Mouse (Mus musculus) skeletal muscle tissue, adult 2 months (tissue): ENCODE results near the gene Ncbp3.

Experiments used
- DNase-seq: peaks from one replicate; pipeline ENCODE4 v3.0.0-alpha.2; 2012; ENCODE audit warnings: low read depth, low spot score

Ncbp3 gene

DNA sequence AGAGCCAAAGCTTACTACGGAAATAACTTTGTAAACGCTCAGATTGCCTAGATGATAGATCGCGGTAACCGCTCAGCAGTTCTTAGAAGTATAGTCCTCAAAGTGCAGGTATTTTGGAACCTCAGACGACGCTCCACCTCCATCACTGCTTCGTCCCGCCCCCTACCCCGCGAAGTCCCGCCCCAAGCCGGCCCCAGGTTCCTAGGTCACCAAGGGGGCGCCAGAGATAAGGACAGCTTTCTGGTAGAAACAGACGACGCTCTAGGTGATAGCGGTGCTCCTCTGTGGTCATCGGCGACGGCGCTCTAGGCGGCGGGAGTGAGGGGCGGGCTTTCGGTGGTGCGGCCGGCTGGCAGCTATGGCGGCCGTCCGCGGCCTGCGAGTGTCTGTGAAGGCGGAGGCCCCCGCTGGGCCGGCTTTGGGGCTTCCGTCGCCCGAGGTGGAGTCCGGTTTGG is at the start of gene Ncbp3:
Gene Ncbp3 (plus strand): TSS at position 242 of the 455 bp plus-strand sequence.
- DNase-seq, result peak; percentile 93

- DNase-seq, result no peak
Observed at GRCm38 (mm10) chr11:72998771-72999170, 48.8 kb upstream of the Ncbp3 start, which contains the start of gene P2rx1. P2rx1 (plus strand) TSS chr11:72999103.

GRCm38 (mm10) chr11:73001029-73001428 is 46.6 kb upstream of the Ncbp3 start:
- peak; percentile 62 for DNase-seq

- DNase-seq, result peak; percentile 66
Observed at GRCm38 (mm10) chr11:73006377-73006776, 41.2 kb upstream of the Ncbp3 start.

- DNase-seq, result no peak
Observed at GRCm38 (mm10) chr11:73007113-73007512, 40.5 kb upstream of the Ncbp3 start.

DNA sequence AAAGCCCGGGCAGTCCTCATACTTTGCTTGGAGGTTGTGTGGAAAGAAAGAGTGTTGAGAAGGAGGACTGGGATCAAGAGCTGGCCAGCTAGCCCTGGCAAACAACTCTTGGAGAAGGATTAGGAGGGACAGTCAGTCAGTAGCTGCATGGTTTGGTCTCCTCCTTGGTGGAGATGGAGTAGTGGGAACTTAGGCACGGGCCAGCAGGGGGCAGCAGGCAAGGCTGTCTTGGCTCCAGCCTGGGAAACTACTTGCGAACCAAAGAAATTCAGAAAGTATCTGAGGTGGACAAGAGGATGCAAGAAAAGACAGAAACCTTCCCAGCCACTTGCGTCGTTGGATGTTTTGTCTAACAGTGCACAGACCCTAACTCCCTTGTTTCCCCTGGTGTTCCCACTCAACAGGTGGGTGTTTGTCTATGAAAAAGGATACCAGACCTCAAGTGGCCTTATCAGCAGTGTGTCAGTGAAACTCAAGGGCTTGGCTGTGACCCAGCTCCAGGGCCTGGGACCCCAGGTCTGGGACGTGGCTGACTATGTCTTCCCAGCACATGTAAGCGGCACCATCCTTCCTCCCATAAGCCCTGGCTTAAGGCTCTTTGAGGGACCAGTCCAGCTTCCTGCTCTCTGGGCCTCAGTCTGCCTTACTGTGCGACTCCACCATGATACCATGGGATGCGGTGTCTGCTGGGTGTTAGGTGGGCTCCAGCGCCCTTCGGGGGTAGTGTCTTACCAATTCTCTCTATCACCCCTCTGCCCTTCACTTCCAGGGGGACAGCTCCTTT is 39.7 kb upstream of the Ncbp3 start:
- DNase-seq, result no peak

- no peak for DNase-seq
Observed at GRCm38 (mm10) chr11:73008826-73009225, 38.8 kb upstream of the Ncbp3 start.

- DNase-seq, result no peak
Observed at GRCm38 (mm10) chr11:73009531-73010274, 37.9 kb upstream of the Ncbp3 start.

GRCm38 (mm10) chr11:73013981-73014380 is 33.6 kb upstream of the Ncbp3 start:
- no peak for DNase-seq

DNA sequence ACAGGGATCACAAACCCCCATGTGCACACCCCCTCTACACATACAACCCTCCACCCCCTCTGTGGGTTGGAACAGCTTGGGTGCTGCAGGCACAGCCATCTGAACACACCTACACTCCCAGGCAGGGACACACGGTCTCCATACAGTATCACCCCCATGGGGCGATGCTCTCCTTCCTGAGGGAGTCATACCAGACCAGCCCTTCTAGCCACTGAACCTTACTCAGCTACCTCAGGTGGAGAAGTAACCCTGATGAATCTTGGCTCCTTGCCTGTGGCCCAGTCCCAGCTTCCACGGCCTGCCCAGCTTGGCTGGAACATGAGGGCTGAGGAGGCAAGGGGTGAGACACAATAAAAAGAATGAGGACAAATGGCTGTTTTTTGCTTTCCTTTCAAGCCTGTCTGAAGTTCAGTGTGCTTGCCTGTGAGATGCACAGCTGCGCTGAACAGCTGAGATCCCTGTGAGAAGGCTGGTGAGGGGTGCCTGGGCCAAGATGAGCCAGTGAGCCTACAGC is 32.7 kb upstream of the Ncbp3 start:
- DNase-seq, result no peak

- peak; percentile 78 for DNase-seq
Observed at GRCm38 (mm10) chr11:73015391-73016102, 32.0 kb upstream of the Ncbp3 start.

DNA sequence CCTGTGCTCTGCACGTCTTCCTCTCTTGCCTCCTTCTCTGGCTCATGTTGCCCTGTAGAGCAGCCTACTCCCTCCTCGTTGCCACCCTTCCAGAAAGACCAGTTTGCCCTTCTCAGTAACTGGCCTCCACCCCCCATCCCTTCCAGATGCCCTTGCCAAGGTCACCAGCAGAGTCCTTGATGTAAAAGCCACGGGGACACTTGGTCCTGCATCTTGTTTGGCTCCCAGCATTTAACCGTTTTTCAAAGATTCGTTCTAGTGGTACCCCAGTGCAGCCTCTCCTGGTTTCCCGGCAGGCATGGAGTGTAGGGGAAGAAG is 31.5 kb upstream of the Ncbp3 start:
- no peak for DNase-seq

DNA sequence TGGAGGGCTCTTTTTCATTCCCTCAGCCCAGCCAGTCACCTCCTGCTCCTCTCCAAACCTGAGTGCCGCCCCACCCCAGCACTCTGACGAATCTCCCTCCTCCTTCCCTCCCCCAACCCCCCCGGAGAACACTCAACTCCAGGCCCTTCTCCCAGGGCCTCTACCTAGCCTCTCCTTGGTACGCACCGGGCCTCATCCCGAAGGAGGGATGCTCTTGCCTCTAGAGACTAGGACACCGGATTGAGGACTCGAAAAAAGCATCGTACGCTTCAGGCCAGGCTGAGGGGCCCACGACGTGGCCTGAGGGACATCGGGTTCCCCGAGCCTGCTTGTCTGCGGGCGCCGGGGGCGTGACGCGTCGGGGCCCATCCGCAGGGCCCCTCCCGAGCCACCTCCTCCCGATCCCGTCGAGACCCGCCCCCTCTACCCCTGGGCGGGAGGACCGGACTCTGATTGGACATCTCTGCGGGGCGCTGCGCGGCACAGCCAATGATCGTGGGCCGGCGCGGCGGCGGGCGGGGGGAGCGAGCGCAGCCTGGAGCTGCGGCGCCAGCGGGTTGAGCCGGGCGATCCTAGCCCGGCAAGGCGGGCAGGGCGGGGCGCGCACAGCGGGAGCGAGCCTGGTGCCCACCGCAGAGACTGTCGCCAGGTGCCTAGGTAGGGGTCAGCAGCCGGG is 29.0 kb upstream of the Ncbp3 start, which contains the start of gene Camkk1:
Gene Camkk1 (plus strand): TSS at position 538 of the 676 bp plus-strand sequence.
- peak; percentile 84 for DNase-seq

DNA sequence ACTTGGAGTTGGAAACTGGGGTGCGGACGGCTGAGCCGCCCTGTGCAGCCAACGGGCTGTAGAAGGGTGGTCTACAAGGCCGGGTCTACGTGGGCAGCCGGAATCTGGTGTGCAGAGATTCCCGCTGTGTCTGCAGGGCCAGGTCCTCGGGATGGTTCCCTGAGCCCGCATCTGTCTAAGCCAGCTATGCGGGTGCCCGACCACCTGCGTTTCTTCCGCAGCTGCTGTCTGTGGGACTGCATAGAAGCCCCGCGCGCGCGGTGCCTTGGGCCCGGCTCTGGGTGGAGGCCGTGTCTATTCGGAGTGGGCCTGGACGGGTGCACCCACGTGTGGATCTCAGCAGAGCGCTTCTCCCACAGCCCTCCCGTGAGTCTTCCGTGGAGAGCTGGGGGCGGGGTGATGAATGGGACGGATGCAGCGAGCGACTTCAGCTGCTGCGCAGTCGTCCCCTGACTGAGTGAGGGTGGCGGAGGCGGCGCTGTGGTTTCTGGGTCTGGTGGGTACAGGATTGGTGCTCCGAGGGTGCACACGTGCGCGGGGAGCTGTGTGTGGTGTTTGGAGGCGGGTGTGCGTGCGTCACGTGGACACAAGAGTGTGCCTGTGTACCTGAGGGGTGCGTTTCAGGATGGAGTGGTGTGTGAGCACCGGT is 28.3 kb upstream of the Ncbp3 start:
- DNase-seq, result no peak

DNA sequence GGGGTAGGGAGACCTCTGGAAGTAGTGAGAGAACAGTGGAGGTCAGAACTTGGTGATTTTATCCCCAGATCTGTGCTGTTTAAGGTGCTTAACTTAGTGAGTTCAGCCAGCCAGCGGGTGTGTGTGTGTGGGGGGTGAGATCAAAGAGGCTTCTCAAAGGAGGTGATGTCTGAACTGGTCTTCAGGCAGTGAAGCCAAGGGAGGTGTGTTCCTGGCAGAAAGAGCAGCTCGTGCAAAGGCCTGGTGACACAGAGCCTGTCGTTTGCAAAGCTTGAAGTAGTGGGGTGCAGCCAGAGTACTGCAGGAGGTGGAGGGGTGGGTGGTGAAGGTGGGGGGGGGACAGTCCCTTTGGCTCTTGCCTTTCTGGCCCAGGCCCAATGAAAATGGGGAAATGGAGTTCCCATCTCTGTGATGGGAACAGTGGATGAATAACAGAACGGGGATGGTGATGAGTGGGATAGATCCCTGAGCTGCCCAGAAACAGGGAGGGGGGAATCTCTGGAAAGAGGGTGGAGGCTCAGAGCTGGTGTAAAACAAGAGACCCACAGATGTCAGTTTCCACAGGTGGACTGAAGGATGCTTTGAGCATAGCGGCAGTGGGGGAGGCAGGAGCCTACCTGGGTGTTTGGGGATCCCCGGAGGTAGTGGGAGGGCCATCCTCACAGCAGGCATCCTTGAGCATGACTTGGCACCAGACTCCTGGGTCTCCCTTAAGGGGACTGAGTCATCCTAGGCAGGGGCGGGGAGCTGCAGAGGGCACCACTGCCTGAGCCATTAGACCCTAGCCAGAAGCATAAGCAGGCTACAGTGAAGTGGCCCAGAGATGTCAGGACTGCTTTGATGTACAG is 26.4 kb upstream of the Ncbp3 start:
- no peak for DNase-seq

- DNase-seq, result peak; percentile 81
Observed at GRCm38 (mm10) chr11:73023099-73023498, 24.5 kb upstream of the Ncbp3 start.

DNA sequence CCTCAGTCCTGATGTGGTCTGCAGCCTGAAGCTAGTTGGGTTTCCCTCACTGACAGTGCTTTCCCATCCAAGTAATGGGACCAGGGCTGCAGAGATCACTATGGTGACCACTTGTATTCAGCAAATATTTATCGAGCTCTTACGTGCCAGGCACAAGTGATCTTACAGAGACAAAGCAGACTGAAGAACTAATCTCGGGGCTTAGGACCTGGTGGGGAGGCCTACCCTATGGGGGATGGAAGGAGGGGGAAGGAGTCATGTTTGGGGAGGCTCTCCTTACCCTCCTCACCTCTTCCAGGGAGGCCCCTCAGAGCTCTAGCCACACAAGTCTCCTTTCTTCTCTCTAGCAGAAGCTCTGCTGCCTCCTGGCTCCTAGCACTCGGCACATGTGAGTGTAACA is 23.8 kb upstream of the Ncbp3 start:
- no peak for DNase-seq

GRCm38 (mm10) chr11:73024236-73024904 is 23.2 kb upstream of the Ncbp3 start:
- DNase-seq, result peak; percentile 48

GRCm38 (mm10) chr11:73026961-73027360 is 20.6 kb upstream of the Ncbp3 start:
- no peak for DNase-seq
